In genomic region chr2:32758503-32758902, GRCm38 (mm10) we compare ENCODE assay signal across 17 mouse cellular contexts. TPM values are rescaled to one million over a fixed set of nuclear protein-coding genes. Genes with fewer than 3 reads are reported as not detected.
DNase-seq lines count a peak whose midpoint lies in the region; ATAC-seq and TF ChIP-seq lines count a peak whose summit lies in the region.
"Had no signal": no experiment of that assay in that cellular context is flagged by ENCODE, and none has a peak within 500 bp of the region (broad histone marks: within the 10 kb centered on the region; RNA-seq: fewer than 3 reads in every experiment).

No protein-coding gene starts in this region.

- no peaks in the 10 kb centered on the region for H3K79me2 ChIP-seq in liver, adult 2 months (ENCODE audit: control insufficient read depth, insufficient read depth, low read length)

- no peak overlapping the region for H3K9ac ChIP-seq in liver, adult 2 months (ENCODE audit: low read depth, low read length)
- H3K9ac ChIP-seq in liver, embryonic 11.5 days (ENCODE audit: low read depth, low read length), result no peak overlapping the region
- peak overlapping the region; percentile 40; the same call in 1 of the 2 replicates for H3K9ac ChIP-seq in embryonic facial prominence, embryonic 13.5 days
- 0 out of 2 replicates have a peak overlapping the region, but pooled peaks have one; percentile 28 for H3K9ac ChIP-seq in midbrain, embryonic 16.5 days (ENCODE audit: low read depth, low read length)

- no peaks in the 10 kb centered on the region for H3K9me3 ChIP-seq in heart, embryonic 10.5 days
- H3K9me3 ChIP-seq in liver, embryonic 11.5 days (ENCODE audit: control insufficient read depth, low read length), result no peaks in the 10 kb centered on the region
- H3K9me3 ChIP-seq in embryonic facial prominence, embryonic 13.5 days, result no peaks in the 10 kb centered on the region
- H3K9me3 ChIP-seq in midbrain, embryonic 16.5 days (replicated peaks; ENCODE audit: control insufficient read depth, low read length, poor library complexity, severe bottlenecking), result no peaks in the 10 kb centered on the region
- H3K9me3 ChIP-seq: liver, embryonic 13.5 days had no signal

- peaks cover 11% of the 10 kb centered on the region; the same call in 1 of the 2 replicates for H3K27me3 ChIP-seq in heart, embryonic 10.5 days (ENCODE audit: insufficient read depth, poor library complexity, severe bottlenecking)
- no peaks in the 10 kb centered on the region for H3K27me3 ChIP-seq in liver, adult 2 months (ENCODE audit: control insufficient read depth, insufficient read depth, low read length)
- H3K27me3 ChIP-seq in liver, embryonic 11.5 days (replicated peaks; ENCODE audit: control insufficient read depth, insufficient read depth, low read length), result no peaks in the 10 kb centered on the region
- no peaks in the 10 kb centered on the region for H3K27me3 ChIP-seq in embryonic facial prominence, embryonic 13.5 days
- H3K27me3 ChIP-seq in midbrain, embryonic 16.5 days (ENCODE audit: control insufficient read depth, insufficient read depth, low read depth, low read length), result no peaks in the 10 kb centered on the region
- H3K27me3 ChIP-seq: liver, embryonic 13.5 days had no signal

- 56% methylated on average over 8 of the region's 8 CpGs for WGBS in heart, embryonic 10.5 days
- WGBS in liver, adult 2 months, result 56% methylated on average over 8 of the region's 8 CpGs
- WGBS in liver, embryonic 11.5 days, result 77% methylated on average over 8 of the region's 8 CpGs
- 66% methylated on average over 8 of the region's 8 CpGs for WGBS in embryonic facial prominence, embryonic 13.5 days
- 81% methylated on average over 8 of the region's 8 CpGs for WGBS in midbrain, embryonic 16.5 days

- no peak for TF ChIP-seq POLR2A in liver, adult 2 months (IDR thresholded peaks at IDR 0.05; ENCODE audit: extremely low read depth, insufficient read depth, low read length)

- H3K4me1 ChIP-seq in heart, embryonic 10.5 days, result peaks cover 18% of the 10 kb centered on the region
- H3K4me1 ChIP-seq in liver, adult 2 months (ENCODE audit: control insufficient read depth, insufficient read depth, low read length), result no peaks in the 10 kb centered on the region
- H3K4me1 ChIP-seq in liver, embryonic 11.5 days (replicated peaks; ENCODE audit: control insufficient read depth, insufficient read depth, low read length), result no peaks in the 10 kb centered on the region
- H3K4me1 ChIP-seq in embryonic facial prominence, embryonic 13.5 days, result peaks cover 11% of the 10 kb centered on the region
- peaks cover 13% of the 10 kb centered on the region for H3K4me1 ChIP-seq in midbrain, embryonic 16.5 days (ENCODE audit: control insufficient read depth, insufficient read depth, low read length)

- no peak overlapping the region for H3K4me2 ChIP-seq in liver, embryonic 11.5 days
- H3K4me2 ChIP-seq in embryonic facial prominence, embryonic 13.5 days, result peak overlapping the region; percentile 58; the same call in 1 of the 2 replicates
- H3K4me2 ChIP-seq in midbrain, embryonic 16.5 days (ENCODE audit: low read length), result no peak overlapping the region

- no peak overlapping the region for H3K4me3 ChIP-seq in heart, embryonic 10.5 days
- no peak overlapping the region for H3K4me3 ChIP-seq in liver, adult 2 months (ENCODE audit: insufficient read depth, low read depth, low read length)
- no peak overlapping the region for H3K4me3 ChIP-seq in liver, embryonic 11.5 days (ENCODE audit: low read depth, low read length)
- no peak overlapping the region for H3K4me3 ChIP-seq in embryonic facial prominence, embryonic 13.5 days
- H3K4me3 ChIP-seq in midbrain, embryonic 16.5 days (ENCODE audit: low read depth, low read length), result no peak overlapping the region

- no peak overlapping the region for H3K27ac ChIP-seq in heart, embryonic 10.5 days
- H3K27ac ChIP-seq in liver, adult 2 months (replicated peaks; ENCODE audit: insufficient read depth, low read depth, low read length), result no peak overlapping the region
- no peak overlapping the region for H3K27ac ChIP-seq in liver, embryonic 11.5 days (ENCODE audit: low read depth, low read length)
- no peak overlapping the region for H3K27ac ChIP-seq in embryonic facial prominence, embryonic 13.5 days
- H3K27ac ChIP-seq in midbrain, embryonic 16.5 days (ENCODE audit: low read length), result no peak overlapping the region
- H3K27ac ChIP-seq: liver, embryonic 13.5 days had no signal

- TF ChIP-seq CTCF in liver, adult 2 months (IDR thresholded peaks at IDR 0.05; ENCODE audit: low read depth, low read length), result no peak

- peaks cover 55% of the 10 kb centered on the region for H3K36me3 ChIP-seq in heart, embryonic 10.5 days
- no peaks in the 10 kb centered on the region; the same call in 1 of the 2 replicates for H3K36me3 ChIP-seq in liver, adult 2 months (ENCODE audit: control insufficient read depth, insufficient read depth, low read length)
- peaks cover 12% of the 10 kb centered on the region for H3K36me3 ChIP-seq in liver, embryonic 11.5 days (ENCODE audit: control insufficient read depth, insufficient read depth, low read length)
- H3K36me3 ChIP-seq in embryonic facial prominence, embryonic 13.5 days, result peaks cover 39% of the 10 kb centered on the region
- H3K36me3 ChIP-seq in midbrain, embryonic 16.5 days (ENCODE audit: control insufficient read depth, insufficient read depth, low read length), result peaks cover 32% of the 10 kb centered on the region

- DNase-seq in heart, adult 11 months, result peak; percentile 94
- no peak for DNase-seq in heart, embryonic 10.5 days (ENCODE audit: low spot score)
- peak; percentile 42 for DNase-seq in liver, adult 2 months (ENCODE audit: extremely low read depth, low read depth, low spot score)
- DNase-seq in liver, embryonic 11.5 days (ENCODE audit: low spot score), result no peak
- DNase-seq in cerebellum, postnatal 36 days, result no peak
- no peak for DNase-seq in right cerebral cortex, adult 18-20 months
- DNase-seq: adrenal gland, adult 2 months; gastrocnemius, postnatal 36 days; heart, postnatal 36 days; layer of hippocampus, adult 9-11 months; liver, embryonic 13.5 days; right cerebral cortex, postnatal 4 days had no signal

- no peak for ATAC-seq in liver, embryonic 11.5 days (replicated peaks; ENCODE audit: low FRiP score)
- no peak for ATAC-seq in embryonic facial prominence, embryonic 13.5 days (ENCODE audit: insufficient number of reproducible peaks, insufficient read depth, low FRiP score, low TSS enrichment, low read depth)
- ATAC-seq in midbrain, embryonic 16.5 days, result no peak

RNA-seq across cellular contexts. Expression of gene Tor2a, which starts 1.5 kb away (rescaled TPM):
- polyA plus RNA-seq in heart, embryonic 10.5 days (2016; fragmentation: Nextera tagmentation; extraction: Ambion mirVana), result 46.2 and 57.2 TPM in 2 replicates
- 26.6 and 35.6 TPM in 2 replicates for total RNA-seq in liver, adult 2 months (2014; rRNA removed)
- 72.6 and 77.4 TPM in 2 replicates for polyA plus RNA-seq in liver, adult 2 months (2012; rRNA removed)
- 57.2 and 60.5 TPM in 2 replicates for polyA plus RNA-seq in liver, embryonic 11.5 days (2014; fragmentation: Nextera tagmentation; extraction: Ambion mirVana)
- 65.1 and 72.3 TPM in 2 replicates for polyA plus RNA-seq in embryonic facial prominence, embryonic 13.5 days (2015; fragmentation: Nextera tagmentation; extraction: Ambion mirVana)
- polyA plus RNA-seq in midbrain, embryonic 16.5 days (2015; fragmentation: Nextera tagmentation; extraction: Ambion mirVana), result 46.9 and 48.5 TPM in 2 replicates

RNA-seq across cellular contexts. Expression of gene Ttc16, which starts 16.9 kb away (rescaled TPM):
- 0.29 and 0.52 TPM in 2 replicates for polyA plus RNA-seq in heart, embryonic 10.5 days (2016; fragmentation: Nextera tagmentation; extraction: Ambion mirVana)
- under 0.01 and 0.07 TPM in 2 replicates for total RNA-seq in liver, adult 2 months (2014; rRNA removed)
- polyA plus RNA-seq in liver, adult 2 months (2012; rRNA removed), result 0.10 and 0.22 TPM in 2 replicates
- polyA plus RNA-seq in liver, embryonic 11.5 days (2014; fragmentation: Nextera tagmentation; extraction: Ambion mirVana), result 0.30 and 0.31 TPM in 2 replicates
- 0.21 and 0.29 TPM in 2 replicates for polyA plus RNA-seq in embryonic facial prominence, embryonic 13.5 days (2015; fragmentation: Nextera tagmentation; extraction: Ambion mirVana)
- 0.68 and 0.80 TPM in 2 replicates for polyA plus RNA-seq in midbrain, embryonic 16.5 days (2015; fragmentation: Nextera tagmentation; extraction: Ambion mirVana)
- total RNA-seq: common myeloid progenitor, adult 5-6 weeks; gastrocnemius, postnatal 36 days; megakaryocyte, adult 5-6 weeks had no signal

RNA-seq across cellular contexts. Expression of gene Ptrh1, which starts 17.1 kb away (rescaled TPM):
- polyA plus RNA-seq in heart, embryonic 10.5 days (2016; fragmentation: Nextera tagmentation; extraction: Ambion mirVana), result 5.1 and 5.6 TPM in 2 replicates
- 1.2 and 1.5 TPM in 2 replicates for total RNA-seq in liver, adult 2 months (2014; rRNA removed)
- 2.3 and 2.8 TPM in 2 replicates for polyA plus RNA-seq in liver, adult 2 months (2012; rRNA removed)
- polyA plus RNA-seq in liver, embryonic 11.5 days (2014; fragmentation: Nextera tagmentation; extraction: Ambion mirVana), result 4.9 and 5.8 TPM in 2 replicates
- polyA plus RNA-seq in embryonic facial prominence, embryonic 13.5 days (2015; fragmentation: Nextera tagmentation; extraction: Ambion mirVana), result 4.6 and 5.8 TPM in 2 replicates
- 4.9 and 5.0 TPM in 2 replicates for polyA plus RNA-seq in midbrain, embryonic 16.5 days (2015; fragmentation: Nextera tagmentation; extraction: Ambion mirVana)
- total RNA-seq: neutrophil, adult 5-6 weeks had no signal

RNA-seq across cellular contexts. Expression of gene 6330409D20Rik, which starts 17.7 kb away (rescaled TPM):
- polyA plus RNA-seq in heart, embryonic 10.5 days (2016; fragmentation: Nextera tagmentation; extraction: Ambion mirVana), result 0.28 TPM in 1 of 2 replicates, not detected in the other
- not detected in 2 replicates for total RNA-seq in liver, adult 2 months (2014; rRNA removed)
- not detected in 2 replicates for polyA plus RNA-seq in liver, adult 2 months (2012; rRNA removed)
- 0.22 TPM in 1 of 2 replicates, not detected in the other for polyA plus RNA-seq in liver, embryonic 11.5 days (2014; fragmentation: Nextera tagmentation; extraction: Ambion mirVana)
- polyA plus RNA-seq in embryonic facial prominence, embryonic 13.5 days (2015; fragmentation: Nextera tagmentation; extraction: Ambion mirVana), result 0.34 and 0.58 TPM in 2 replicates
- polyA plus RNA-seq in midbrain, embryonic 16.5 days (2015; fragmentation: Nextera tagmentation; extraction: Ambion mirVana), result 3.2 and 3.5 TPM in 2 replicates
- total RNA-seq: adrenal gland, adult 2 months; common myeloid progenitor, adult 5-6 weeks; gastrocnemius, postnatal 36 days; heart, postnatal 36 days; megakaryocyte, adult 5-6 weeks; neutrophil, adult 5-6 weeks had no signal
- polyA plus RNA-seq: adrenal gland, adult 2 months; liver, embryonic 13.5 days had no signal

RNA-seq across cellular contexts. Expression of gene Cfap157, which starts 25.7 kb away (rescaled TPM):
- 0.78 and 1.2 TPM in 2 replicates for polyA plus RNA-seq in heart, embryonic 10.5 days (2016; fragmentation: Nextera tagmentation; extraction: Ambion mirVana)
- total RNA-seq in liver, adult 2 months (2014; rRNA removed), result not detected in 2 replicates
- not detected in 2 replicates for polyA plus RNA-seq in liver, adult 2 months (2012; rRNA removed)
- 0.30 and 0.79 TPM in 2 replicates for polyA plus RNA-seq in liver, embryonic 11.5 days (2014; fragmentation: Nextera tagmentation; extraction: Ambion mirVana)
- 0.87 and 1.5 TPM in 2 replicates for polyA plus RNA-seq in embryonic facial prominence, embryonic 13.5 days (2015; fragmentation: Nextera tagmentation; extraction: Ambion mirVana)
- polyA plus RNA-seq in midbrain, embryonic 16.5 days (2015; fragmentation: Nextera tagmentation; extraction: Ambion mirVana), result 0.82 and 0.99 TPM in 2 replicates
- total RNA-seq: adrenal gland, adult 2 months; common myeloid progenitor, adult 5-6 weeks; gastrocnemius, postnatal 36 days; heart, postnatal 36 days; megakaryocyte, adult 5-6 weeks; neutrophil, adult 5-6 weeks had no signal
- polyA plus RNA-seq: adrenal gland, adult 2 months had no signal

Comparison
In these comparisons a context has a peak if more than half of its experiments do, and no peak if none do; other contexts are left out.
1. DNase-seq: peak in heart, adult 11 months (single experiment) and liver, adult 2 months (single experiment); none in heart, embryonic 10.5 days (single experiment), liver, embryonic 11.5 days (single experiment), cerebellum, postnatal 36 days (0 of 2) and right cerebral cortex, adult 18-20 months (single experiment).
2. H3K9ac ChIP-seq: peak in embryonic facial prominence, embryonic 13.5 days (single experiment) and midbrain, embryonic 16.5 days (single experiment); none in liver, adult 2 months (single experiment) and liver, embryonic 11.5 days (single experiment).